Mouse (Mus musculus) midbrain, embryonic 16.5 days (tissue): ENCODE results near the gene Map2k5. TPM values are rescaled to one million over a fixed set of nuclear protein-coding genes. Genes with fewer than 3 reads are reported as not detected.

ENCODE experiments used
- ATAC-seq: fragments of 200-750 bp; cut with Nextera tagmentation; 2 replicates; pipeline ENCODE4 v1.8.0; 2017; ENCODE audit warnings: moderate TSS enrichment
- H3K27ac ChIP-seq: fragments of 300-500 bp; sonication (generic); 2 replicates; pipeline ENCODE4 v1.5.1; 2014; ENCODE audit warnings: mild to moderate bottlenecking, low read length, mixed read lengths
- H3K27me3 ChIP-seq: fragments of 300-500 bp; sonication (generic); 2 replicates; pipeline ENCODE4 v1.6.1; 2014; ENCODE audit warnings: low read depth, low read length, mixed read lengths; ENCODE audit not compliant: control insufficient read depth, insufficient read depth
- H3K36me3 ChIP-seq: fragments of 300-500 bp; sonication (generic); 2 replicates; pipeline ENCODE4 v1.6.1; 2014; ENCODE audit warnings: mild to moderate bottlenecking, low read length, moderate library complexity, mixed read lengths; ENCODE audit not compliant: control insufficient read depth, insufficient read depth
- H3K4me1 ChIP-seq: fragments of 300-500 bp; sonication (generic); 2 replicates; pipeline ENCODE4 v1.6.1; 2014; ENCODE audit warnings: mild to moderate bottlenecking, low read length, mixed read lengths; ENCODE audit not compliant: control insufficient read depth, insufficient read depth
- H3K4me2 ChIP-seq: fragments of 300-500 bp; sonication (generic); 2 replicates; pipeline ENCODE4 v1.6.1; 2014; ENCODE audit warnings: mild to moderate bottlenecking, low read length, mixed read lengths
- H3K4me3 ChIP-seq: fragments of 300-500 bp; sonication (generic); 2 replicates; pipeline ENCODE4 v1.5.1; 2014; ENCODE audit warnings: low read depth, mild to moderate bottlenecking, low read length, moderate library complexity, mixed read lengths
- H3K9ac ChIP-seq: fragments of 300-500 bp; sonication (generic); 2 replicates; pipeline ENCODE4 v1.6.1; 2014; ENCODE audit warnings: low read depth, low read length, mixed read lengths
- H3K9me3 ChIP-seq: fragments of 300-500 bp; sonication (generic); replicated peaks from 2 replicates; pipeline ENCODE4 v1.6.1; 2014; ENCODE audit warnings: mild to moderate bottlenecking, low read length, mixed read lengths; ENCODE audit not compliant: control insufficient read depth, poor library complexity, severe bottlenecking
- WGBS: fragments of 180-500 bp; shearing (Covaris S2); extraction: QIAGEN DNeasy Blood & Tissue Kit; methylation state at CpG from one replicate; pipeline ENCODE4 v1.1.7; 2014; 5-methylcytosine and 5-hydroxymethylcytosine counted together
- polyA plus RNA-seq: library from polyadenylated mRNA; unstranded; fragments of >200 nt; fragmentation: Nextera tagmentation; extraction: Ambion mirVana; gene quantifications from 2 replicates; pipeline ENCODE4 v1.2.1, GENCODE M21; 2015

Gene Map2k5
- polyA plus RNA-seq, 1 experiment from 2014 or later: 31.2 TPM

GRCm38 (mm10) chr9:63139661-63140060 lies 238.0 kb downstream of the Map2k5 start:
- H3K36me3 ChIP-seq: no peaks in the 10 kb centered on the region
- 3% methylated on average over 17 of the region's 17 CpGs for WGBS
- H3K27ac ChIP-seq: no peak overlapping the region
- H3K9ac ChIP-seq: no peak overlapping the region
- H3K4me2 ChIP-seq: no peak overlapping the region
- peaks cover 82% of the 10 kb centered on the region for H3K27me3 ChIP-seq
- no peak overlapping the region for H3K4me3 ChIP-seq
- peaks cover 25% of the 10 kb centered on the region; the same call in 1 of the 2 replicates for H3K4me1 ChIP-seq
- no peaks in the 10 kb centered on the region for H3K9me3 ChIP-seq
- no peak for ATAC-seq

GRCm38 (mm10) chr9:63138481-63138967 lies 239.2 kb downstream of the Map2k5 start:
- Histone ChIP-seq H3K4me1 (peaks cover 26% of the 10 kb centered on the region; the same call in 1 of the 2 replicates), H3K27me3 (peaks cover 82% of the 10 kb centered on the region), H3K36me3 (no peaks in the 10 kb centered on the region), H3K4me3 (peak overlapping the region; percentile 22), H3K9me3 (no peaks in the 10 kb centered on the region), H3K9ac (no peak overlapping the region), H3K27ac (no peak overlapping the region), H3K4me2 (peak overlapping the region; percentile 45)
- WGBS: 1% methylated on average over 31 of the region's 31 CpGs
- ATAC-seq: no peak

- WGBS: under 1% methylated on average over 6 of the region's 6 CpGs
- Histone ChIP-seq H3K9me3 (no peaks in the 10 kb centered on the region), H3K27ac (no peak overlapping the region), H3K27me3 (peaks cover 73% of the 10 kb centered on the region), H3K4me2 (no peak overlapping the region), H3K4me3 (no peak overlapping the region), H3K9ac (no peak overlapping the region), H3K4me1 (peaks cover 26% of the 10 kb centered on the region; the same call in 1 of the 2 replicates), H3K36me3 (no peaks in the 10 kb centered on the region)
- ATAC-seq: no peak
Measured at GRCm38 (mm10) chr9:63137615-63137915, 240.1 kb downstream of the Map2k5 start.

- H3K4me1 ChIP-seq: peaks cover 22% of the 10 kb centered on the region; the same call in 1 of the 2 replicates
- no peak overlapping the region for H3K9ac ChIP-seq
- no peak overlapping the region for H3K4me3 ChIP-seq
- H3K9me3 ChIP-seq: no peaks in the 10 kb centered on the region
- H3K4me2 ChIP-seq: no peak overlapping the region
- 5% methylated on average over 19 of the region's 19 CpGs for WGBS
- ATAC-seq: no peak
- H3K27ac ChIP-seq: no peak overlapping the region
- peaks cover 67% of the 10 kb centered on the region for H3K27me3 ChIP-seq
- H3K36me3 ChIP-seq: no peaks in the 10 kb centered on the region
Measured at GRCm38 (mm10) chr9:63136756-63137614, 240.7 kb downstream of the Map2k5 start.

GRCm38 (mm10) chr9:63136241-63136640 lies 241.5 kb downstream of the Map2k5 start:
- Histone ChIP-seq H3K9ac (no peak overlapping the region), H3K4me3 (no peak overlapping the region), H3K9me3 (no peaks in the 10 kb centered on the region), H3K4me2 (no peak overlapping the region), H3K27me3 (peaks cover 60% of the 10 kb centered on the region), H3K27ac (no peak overlapping the region), H3K36me3 (no peaks in the 10 kb centered on the region), H3K4me1 (peaks cover 28% of the 10 kb centered on the region)
- ATAC-seq: no peak
- WGBS: 4% methylated on average over 8 of the region's 8 CpGs

- peak overlapping the region; percentile 43; the same call in 1 of the 2 replicates for H3K9ac ChIP-seq
- H3K4me2 ChIP-seq: peak overlapping the region; percentile 56
- WGBS: under 1% methylated on average over 16 of the region's 16 CpGs
- no peak overlapping the region for H3K27ac ChIP-seq
- H3K4me3 ChIP-seq: peak overlapping the region; percentile 24
- no peak for ATAC-seq
- no peaks in the 10 kb centered on the region for H3K9me3 ChIP-seq
- peaks cover 32% of the 10 kb centered on the region for H3K4me1 ChIP-seq
- H3K36me3 ChIP-seq: no peaks in the 10 kb centered on the region
- peaks cover 56% of the 10 kb centered on the region for H3K27me3 ChIP-seq
Measured at GRCm38 (mm10) chr9:63135801-63136200, 241.9 kb downstream of the Map2k5 start.

- Histone ChIP-seq H3K4me2 (peak overlapping the region; percentile 56), H3K27ac (no peak overlapping the region), H3K9me3 (no peaks in the 10 kb centered on the region), H3K27me3 (peaks cover 55% of the 10 kb centered on the region), H3K4me3 (peak overlapping the region; percentile 24), H3K9ac (peak overlapping the region; percentile 43; the same call in 1 of the 2 replicates), H3K4me1 (peaks cover 32% of the 10 kb centered on the region), H3K36me3 (no peaks in the 10 kb centered on the region)
- WGBS: 3% methylated on average over 11 of the region's 11 CpGs
- ATAC-seq: no peak
Measured at GRCm38 (mm10) chr9:63135356-63135755, 242.3 kb downstream of the Map2k5 start.

GRCm38 (mm10) chr9:63133659-63134058 lies 244.0 kb downstream of the Map2k5 start:
- Histone ChIP-seq H3K4me2 (peak overlapping the region; percentile 73), H3K4me3 (peak overlapping the region; percentile 38), H3K27me3 (peaks cover 40% of the 10 kb centered on the region), H3K9ac (peak overlapping the region; percentile 53), H3K9me3 (no peaks in the 10 kb centered on the region), H3K36me3 (no peaks in the 10 kb centered on the region), H3K27ac (no peak overlapping the region), H3K4me1 (peaks cover 25% of the 10 kb centered on the region)
- 0 out of 2 replicates have a peak, but pooled peaks have one; percentile 5 for ATAC-seq
- WGBS: 13% methylated on average over 6 of the region's 6 CpGs
